Mouse (Mus musculus) bone marrow, adult 2 months (tissue): ENCODE measurements around the gene Inf2.

ENCODE experiments used
- CTCF ChIP-seq: fragments of 200-500 bp; IDR thresholded peaks from 2 replicates; pipeline ENCODE4 v1.5.1; 2011; ENCODE audit warnings: low read length, control low read depth; ENCODE audit not compliant: control insufficient read depth, insufficient read depth
- POLR2A ChIP-seq: fragments of 200-500 bp; IDR thresholded peaks from 2 replicates; pipeline ENCODE4 v1.6.1; 2011; ENCODE audit warnings: low read depth, mild to moderate bottlenecking, control low read depth, low read length, borderline replicate concordance; ENCODE audit not compliant: control insufficient read depth

DNA sequence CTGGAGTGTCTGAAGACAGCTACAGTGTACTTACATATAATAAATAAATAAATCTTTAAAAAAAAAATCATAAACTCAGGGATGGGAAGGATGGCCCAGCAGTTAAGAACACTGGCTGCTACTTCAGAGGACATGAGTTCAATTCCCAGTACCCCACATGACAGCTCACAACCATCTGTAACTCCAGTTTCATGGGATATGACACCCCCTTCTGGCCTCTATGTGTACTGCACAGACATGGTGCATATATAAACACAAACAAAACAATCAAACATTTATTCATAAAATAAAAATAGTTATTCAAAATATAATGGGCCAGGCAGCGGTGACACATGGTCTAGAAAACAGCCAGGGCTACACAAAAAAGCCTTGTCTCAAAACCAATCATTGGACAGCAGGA lies 39.3 kb upstream of the Inf2 start:
- TF ChIP-seq CTCF (no peak), POLR2A (no peak)
